Mouse (Mus musculus) thymus, adult 2 months (tissue): ENCODE results near the gene Cass4.

Experiments
- CTCF ChIP-seq: fragments of 200-500 bp; IDR thresholded peaks from 2 replicates; pipeline ENCODE4 v1.5.1; 2012; ENCODE audit warnings: mild to moderate bottlenecking, control low read depth, low read length, moderate library complexity, borderline replicate concordance; ENCODE audit not compliant: control insufficient read depth, poor library complexity, insufficient read depth; ENCODE audit errors: extremely low read depth
- POLR2A ChIP-seq: fragments of 200-500 bp; IDR thresholded peaks from 2 replicates; pipeline ENCODE4 v1.6.1; 2012; ENCODE audit warnings: mild to moderate bottlenecking, low read length, control low read depth, moderate library complexity; ENCODE audit not compliant: control insufficient read depth, poor library complexity, insufficient read depth; ENCODE audit errors: extremely low read depth

GRCm38 (mm10) chr2:172394052-172394392 is 428 bp downstream of the Cass4 start:
- TF ChIP-seq CTCF (no peak), POLR2A (no peak)
